In the genomic region with DNA sequence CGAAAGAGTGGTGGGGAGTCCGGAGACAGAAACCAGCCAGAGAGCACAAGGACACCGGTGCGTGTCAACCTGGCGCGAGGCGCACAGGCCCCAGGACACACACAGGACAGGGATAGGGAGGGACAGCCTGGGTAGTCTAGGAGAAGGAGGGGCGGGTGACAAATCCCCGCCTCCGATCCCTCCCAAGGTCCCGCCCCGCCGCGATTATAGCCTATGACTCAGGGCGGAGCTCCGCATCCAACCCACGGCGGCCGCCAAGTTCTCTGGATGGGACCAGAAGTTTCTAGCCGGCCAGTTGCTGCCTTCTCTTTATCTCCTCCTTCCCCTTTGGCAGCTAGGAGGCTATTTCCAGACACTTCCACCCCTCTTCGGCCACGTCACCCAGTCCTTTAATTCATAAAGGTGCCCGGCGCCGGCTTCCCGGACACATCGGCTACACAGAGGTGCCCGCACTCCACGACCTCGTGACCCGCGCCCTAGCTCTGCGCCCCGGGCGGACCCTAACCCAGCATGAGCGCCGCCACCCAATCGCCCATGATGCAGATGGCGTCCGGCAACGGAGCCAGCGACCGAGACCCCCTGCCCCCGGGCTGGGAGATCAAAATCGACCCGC, we compare ENCODE assay signal across 8 mouse cellular contexts. TPM values are rescaled to one million over a fixed set of nuclear protein-coding genes. Genes with fewer than 3 reads are reported as not detected.
DNase-seq lines count a peak whose midpoint lies in the region; ATAC-seq and TF ChIP-seq lines count a peak whose summit lies in the region.

A gene (plus strand): TSS at position 268 of the 613 bp plus-strand sequence.

- intact Hi-C loops in left cerebral cortex, adult 2 months (cut with DNase I): no loop called here

- H3K9ac ChIP-seq in hindbrain, embryonic 13.5 days: peak within 1 kb of the TSS; percentile 66

- DNase-seq in T-cell, adult 2 months (ENCODE audit: low spot score): peak; percentile 78
- DNase-seq in cerebellum, postnatal 14 days: peak; percentile 69 to 75
- peak; percentile 37 to 54 for DNase-seq in frontal cortex, postnatal 25 days (ENCODE audit: low spot score in 2 of 2)
- DNase-seq in left cerebral cortex, adult 2 months (ENCODE audit: extremely low spot score in 1 of 2, low spot score in 2 of 2): peak; percentile 67 to 72
- peak; percentile 66 to 71 for DNase-seq in right cerebral cortex, adult 2 months (ENCODE audit: low spot score in 2 of 2)
- DNase-seq in urinary bladder, postnatal 14 days (ENCODE audit: low spot score): peak; percentile 98

- peak; percentile 71 for ATAC-seq in hindbrain, embryonic 13.5 days (ENCODE audit: low FRiP score)
- ATAC-seq in megakaryocyte, adult 5-6 weeks (ENCODE audit: poor library complexity, severe bottlenecking): peak; percentile 89

- peaks cover 17% of the 10 kb centered on the region for H3K4me1 ChIP-seq in hindbrain, embryonic 13.5 days (replicated peaks)

- H3K27ac ChIP-seq in hindbrain, embryonic 13.5 days: peak within 1 kb of the TSS; percentile 55; the same call in 1 of the 2 replicates
- peak within 1 kb of the TSS; percentile 76 for H3K27ac ChIP-seq in left cerebral cortex, adult 2 months

- peak within 1 kb of the TSS; percentile 41 for H3K4me3 ChIP-seq in hindbrain, embryonic 13.5 days
- peak within 1 kb of the TSS; percentile 46 for H3K4me3 ChIP-seq in left cerebral cortex, adult 2 months

- peak within 1 kb of the TSS; percentile 58 for H3K4me2 ChIP-seq in hindbrain, embryonic 13.5 days

- 0% methylated on average over 46 of the region's 46 CpGs for WGBS in hindbrain, embryonic 13.5 days

- H3K36me3 ChIP-seq in hindbrain, embryonic 13.5 days: no peaks in the 10 kb centered on the region

- H3K9me3 ChIP-seq in hindbrain, embryonic 13.5 days: no peaks in the 10 kb centered on the region

- TF ChIP-seq CTCF in left cerebral cortex, adult 2 months (IDR thresholded peaks at IDR 0.05): no peak; the same call in 1 of the 2 replicates

- H3K27me3 ChIP-seq in hindbrain, embryonic 13.5 days: peaks cover 41% of the 10 kb centered on the region

RNA-seq across cellular contexts. Expression of the gene that starts here (rescaled TPM):
- polyA plus RNA-seq in hindbrain, embryonic 13.5 days (2015; fragmentation: Nextera tagmentation; extraction: Ambion mirVana): 3.2 and 3.3 TPM in 2 replicates
- 1 to 10 TPM; 7.8 to 8.0 TPM for total RNA-seq in left cerebral cortex, adult 2 months (2021)
- total RNA-seq in megakaryocyte, adult 5-6 weeks (2015): 8.8 and 11.1 TPM in 2 replicates
- 7.6 and 7.7 TPM in 2 replicates for total RNA-seq in megakaryocyte, adult 5-6 weeks (2017)

Comparison
In these comparisons a context has a peak if more than half of its experiments do, and no peak if none do; other contexts are left out.
1. Peak in every context shown above with its lines: DNase-seq, ATAC-seq, H3K4me3 ChIP-seq and H3K27ac ChIP-seq.
2. DNase-seq: peak in every context shown above with its lines; median percentile 98 in urinary bladder, postnatal 14 days; 78 in T-cell, adult 2 months; 72 in cerebellum, postnatal 14 days; 70 in left cerebral cortex, adult 2 months; 68 in right cerebral cortex, adult 2 months; 46 in frontal cortex, postnatal 25 days.